Mouse (Mus musculus): ENCODE measurements around the gene Fzd2.
"Not testable (repeated sequence)": the region's sequence is repeated elsewhere in the genome, so short reads cannot be mapped to it uniquely, and the experiment has no call there.

Gene Fzd2

DNA sequence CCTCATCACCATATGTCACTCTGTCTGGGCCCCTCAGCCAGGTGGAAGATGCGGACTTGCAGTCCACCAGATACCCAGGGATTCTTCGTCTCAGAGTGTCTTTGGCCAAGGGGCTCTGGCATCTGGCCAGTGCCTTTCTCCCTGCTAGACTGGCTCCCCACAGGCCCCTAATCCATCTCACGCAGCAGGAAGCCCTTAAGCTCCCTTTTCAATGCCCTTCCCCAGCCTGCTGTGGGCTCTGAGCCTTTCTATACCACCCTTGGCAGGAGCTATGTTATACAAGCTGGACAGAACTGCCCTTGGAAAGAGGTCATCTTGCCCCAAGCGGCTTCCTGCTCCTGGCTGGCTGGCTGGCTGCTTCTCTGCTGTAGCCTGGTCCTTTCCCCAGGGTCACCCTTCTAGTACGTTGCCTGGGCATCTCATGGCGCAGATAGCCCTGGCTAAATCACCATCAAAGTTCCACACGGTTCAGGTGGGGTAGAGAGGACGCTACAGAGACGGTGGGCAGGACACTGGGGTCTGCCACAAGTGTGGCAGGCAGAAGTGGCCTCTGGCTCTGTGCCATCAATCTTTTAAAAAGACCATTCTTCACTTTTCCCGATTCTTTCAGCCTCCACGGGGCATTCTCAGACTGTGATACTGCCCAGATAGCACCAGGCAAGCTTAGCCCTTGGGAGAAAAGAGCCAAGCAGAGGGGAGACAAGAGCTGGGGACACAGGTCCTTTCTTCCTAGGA, 22.7 kb upstream of the Fzd2 start:
- peak; percentile 87 for DNase-seq

DNA sequence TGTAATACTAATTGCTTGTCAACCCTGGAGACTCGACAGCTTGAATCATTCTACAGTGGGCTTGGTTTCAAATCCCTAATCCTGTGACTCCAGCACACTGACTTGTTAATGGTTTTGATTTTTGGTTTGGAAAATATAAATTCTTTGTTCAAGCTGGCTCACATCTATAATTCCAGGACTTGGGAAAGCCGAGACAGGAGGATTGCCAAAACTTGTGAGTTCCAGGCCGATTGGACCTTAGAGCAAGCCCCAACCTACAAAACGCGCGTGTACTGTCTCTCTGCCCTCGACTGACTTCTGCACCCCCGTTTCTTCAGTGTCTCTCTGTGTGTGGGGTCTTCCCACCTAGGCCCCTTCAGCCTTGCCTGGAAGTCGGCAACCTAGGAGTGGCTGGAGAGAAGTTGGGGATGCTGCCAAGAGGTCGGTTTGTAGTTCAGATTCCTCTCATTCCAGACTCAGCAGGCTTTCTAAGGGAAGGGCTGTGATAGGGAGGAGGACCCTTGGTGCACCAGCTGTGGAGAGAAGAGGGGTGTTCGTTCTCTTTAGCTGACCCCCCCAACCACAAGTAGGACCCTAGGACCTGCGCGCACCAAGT, 22.1 kb upstream of the Fzd2 start:
- DNase-seq, result no peak

DNA sequence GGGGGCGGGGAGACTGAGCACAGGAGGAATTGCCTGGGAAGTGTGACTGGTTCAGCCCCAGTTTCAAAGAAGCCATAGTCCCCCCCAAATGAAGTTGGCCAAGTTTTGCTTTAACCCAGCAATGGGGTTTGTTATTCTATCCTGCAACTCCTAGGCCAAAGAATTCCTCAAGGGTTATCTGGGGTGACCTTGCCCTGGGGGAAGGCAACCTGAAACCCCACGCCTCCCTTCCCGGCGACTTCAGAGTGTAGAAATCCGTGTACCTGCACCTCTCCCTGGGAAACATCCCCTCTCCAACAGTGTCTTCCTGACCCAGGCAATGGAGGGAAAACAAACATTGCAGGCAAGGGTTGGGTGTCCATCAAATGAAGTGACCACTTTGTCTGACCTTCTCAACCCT, 21.5 kb upstream of the Fzd2 start:
- no peak for DNase-seq

DNA sequence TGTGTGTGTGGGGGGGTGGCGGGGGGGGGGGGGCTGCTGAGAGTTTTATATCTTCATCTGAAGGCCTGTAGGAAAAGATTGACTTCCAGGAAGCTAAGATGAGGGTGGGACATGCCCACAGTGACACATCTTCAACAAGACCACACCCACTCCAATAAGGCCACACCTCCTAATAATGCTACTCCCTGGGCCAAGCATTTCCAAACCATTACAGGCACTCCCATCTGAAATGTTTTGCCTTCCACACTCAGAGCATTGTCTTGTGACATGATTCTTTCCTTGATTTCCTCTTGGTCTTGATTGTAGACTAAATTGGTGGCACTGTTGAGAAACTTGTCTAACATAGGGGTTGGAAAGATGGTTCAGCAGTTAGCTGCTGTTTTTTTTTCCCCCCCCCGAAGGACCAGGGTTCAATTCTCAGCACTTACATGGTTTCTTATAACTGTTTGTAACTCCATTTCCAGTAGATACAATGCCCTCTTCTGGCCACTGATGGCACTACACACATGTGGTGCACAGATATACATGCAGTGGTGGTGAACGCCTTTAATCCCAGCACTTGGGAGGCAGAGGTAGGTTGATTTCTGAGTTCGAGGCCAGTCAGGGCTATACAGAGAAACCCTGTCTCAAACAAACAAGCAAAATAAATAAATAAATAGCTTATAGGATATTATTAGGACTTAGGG, 17.6 kb upstream of the Fzd2 start:
- no peak for DNase-seq

DNA sequence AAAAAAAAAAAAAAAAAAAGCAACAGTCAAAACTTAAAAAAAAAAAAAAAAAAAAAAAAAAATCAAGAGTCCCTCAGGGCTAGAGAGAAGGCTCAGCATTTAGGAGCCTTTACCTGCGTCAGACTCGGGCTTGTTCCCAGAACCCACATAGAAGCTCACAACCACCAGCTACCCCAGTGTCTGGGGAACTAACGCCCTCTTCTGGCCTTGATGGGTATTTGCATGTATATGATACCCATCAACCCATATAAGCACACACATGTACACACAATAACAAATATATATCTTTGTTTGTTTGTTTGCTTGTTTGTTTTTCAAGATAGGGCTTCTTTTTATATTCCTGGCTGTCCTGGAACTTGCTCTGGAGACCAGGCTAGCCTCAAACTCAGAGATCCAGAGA, 16.6 kb upstream of the Fzd2 start:
- DNase-seq, result no peak

DNA sequence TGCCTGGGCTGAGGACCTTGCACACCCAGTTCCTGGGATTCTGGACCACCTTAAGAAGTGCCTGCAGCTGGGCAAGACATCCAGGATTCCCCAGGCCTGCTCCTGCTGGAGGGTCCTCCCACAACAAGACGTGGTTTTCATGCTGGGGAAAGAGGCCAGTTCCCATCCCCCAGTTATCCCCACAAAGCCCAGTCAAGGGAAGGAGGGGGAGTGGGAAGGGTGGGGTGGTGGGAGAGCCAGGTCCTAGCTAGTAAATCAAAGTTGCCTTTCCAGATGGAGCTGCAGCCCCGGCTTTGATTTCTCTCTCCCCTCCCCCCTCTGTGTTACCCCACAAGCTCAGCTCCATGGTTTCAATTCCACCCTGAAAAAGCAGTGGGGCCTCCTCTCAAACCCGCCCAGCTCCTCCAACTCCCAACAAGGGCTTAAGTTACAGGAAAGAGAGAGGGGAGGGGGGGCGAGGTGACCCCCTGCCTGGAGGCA, 8.8 kb upstream of the Fzd2 start:
- DNase-seq, result peak; percentile 37

DNA sequence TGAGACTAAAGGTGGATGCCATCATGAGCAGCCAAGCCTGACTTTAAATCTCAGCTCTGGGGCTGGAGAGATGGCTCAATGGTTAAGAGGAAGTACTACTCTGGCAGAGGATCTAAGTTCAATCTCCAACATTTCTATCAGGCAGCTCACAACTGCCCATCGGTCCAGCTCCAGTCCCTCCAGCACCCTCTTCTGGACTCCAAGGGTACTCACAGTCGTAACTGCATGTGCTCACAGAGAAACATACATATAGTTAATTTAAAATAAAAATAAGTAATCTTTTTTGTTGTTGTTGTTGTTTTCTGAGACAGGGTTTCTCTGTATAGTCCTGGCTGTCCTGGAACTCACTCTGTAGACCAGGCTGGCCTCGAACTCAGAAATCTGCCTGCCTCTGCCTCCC, 4.3 kb upstream of the Fzd2 start:
- peak; percentile 46 for DNase-seq

DNA sequence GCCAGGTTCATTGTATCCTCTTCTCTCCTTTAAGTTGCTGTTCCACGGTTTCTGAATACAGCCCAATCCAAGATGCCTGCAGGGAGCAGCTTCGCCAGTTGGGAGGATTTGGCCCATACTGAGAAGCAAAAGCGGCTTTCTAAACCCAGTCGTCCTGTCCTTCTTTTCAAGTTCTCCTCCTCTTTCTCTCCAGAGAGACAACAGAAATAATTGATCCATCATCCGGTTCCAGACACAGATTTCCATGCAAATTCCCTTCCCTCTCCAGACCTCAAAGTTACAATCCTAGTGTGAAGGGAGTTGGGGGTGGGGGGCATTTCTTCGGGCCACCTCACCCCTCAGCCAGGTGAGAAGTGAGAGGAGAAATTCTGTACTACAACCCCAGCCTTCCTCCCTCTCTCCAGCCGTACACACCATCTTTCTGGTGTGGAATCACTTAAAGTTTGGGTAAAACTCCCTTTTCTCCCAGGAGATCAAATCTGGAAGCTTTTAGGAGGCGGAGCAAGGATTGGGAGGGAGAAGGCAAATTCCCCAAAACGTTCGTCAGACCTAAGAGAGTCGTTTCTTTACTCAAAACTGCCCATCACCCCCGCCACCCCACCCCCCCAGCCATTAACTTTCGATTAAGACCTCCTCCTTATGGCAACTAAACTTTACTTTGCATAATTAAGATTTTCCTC, 1.2 kb upstream of the Fzd2 start:
- DNase-seq, result no peak

DNA sequence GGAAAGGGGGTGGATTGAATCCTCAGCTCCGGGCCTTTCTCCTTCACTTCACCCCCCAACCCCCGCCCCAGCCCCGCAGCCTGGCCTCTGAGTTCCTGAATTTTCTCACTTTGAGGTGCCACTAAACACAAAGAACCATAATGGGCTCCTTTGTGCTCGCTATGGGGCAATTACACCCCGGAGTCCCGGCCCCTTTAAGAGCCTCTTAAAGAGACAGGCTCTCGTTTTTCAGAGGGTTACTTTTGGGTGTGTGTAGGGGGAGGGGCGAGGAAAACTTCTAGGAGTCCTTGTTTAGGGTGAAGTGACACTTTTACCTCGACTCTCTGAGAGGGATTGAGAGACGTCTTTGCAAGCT, 723 bp upstream of the Fzd2 start:
- DNase-seq, result peak; percentile 85

DNA sequence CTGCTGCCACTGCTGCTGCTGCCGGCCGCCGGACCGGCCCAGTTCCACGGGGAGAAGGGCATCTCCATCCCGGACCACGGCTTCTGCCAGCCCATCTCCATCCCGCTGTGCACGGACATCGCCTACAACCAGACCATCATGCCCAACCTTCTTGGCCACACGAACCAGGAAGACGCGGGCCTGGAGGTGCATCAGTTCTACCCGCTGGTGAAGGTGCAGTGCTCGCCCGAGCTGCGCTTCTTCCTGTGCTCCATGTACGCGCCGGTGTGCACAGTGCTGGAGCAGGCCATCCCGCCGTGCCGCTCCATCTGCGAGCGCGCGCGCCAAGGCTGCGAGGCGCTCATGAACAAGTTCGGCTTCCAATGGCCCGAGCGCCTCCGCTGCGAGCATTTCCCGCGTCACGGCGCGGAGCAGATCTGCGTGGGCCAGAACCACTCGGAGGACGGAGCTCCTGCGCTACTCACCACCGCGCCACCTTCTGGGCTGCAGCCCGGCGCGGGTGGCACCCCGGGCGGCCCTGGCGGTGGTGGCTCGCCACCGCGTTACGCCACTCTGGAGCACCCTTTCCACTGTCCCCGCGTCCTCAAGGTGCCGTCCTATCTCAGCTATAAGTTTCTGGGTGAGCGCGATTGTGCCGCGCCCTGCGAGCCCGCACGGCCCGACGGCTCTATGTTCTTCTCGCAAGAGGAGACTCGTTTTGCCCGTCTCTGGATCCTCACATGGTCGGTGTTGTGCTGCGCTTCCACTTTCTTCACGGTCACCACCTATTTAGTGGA, 769 bp downstream of the Fzd2 start:
- DNase-seq, result peak; percentile 71

DNA sequence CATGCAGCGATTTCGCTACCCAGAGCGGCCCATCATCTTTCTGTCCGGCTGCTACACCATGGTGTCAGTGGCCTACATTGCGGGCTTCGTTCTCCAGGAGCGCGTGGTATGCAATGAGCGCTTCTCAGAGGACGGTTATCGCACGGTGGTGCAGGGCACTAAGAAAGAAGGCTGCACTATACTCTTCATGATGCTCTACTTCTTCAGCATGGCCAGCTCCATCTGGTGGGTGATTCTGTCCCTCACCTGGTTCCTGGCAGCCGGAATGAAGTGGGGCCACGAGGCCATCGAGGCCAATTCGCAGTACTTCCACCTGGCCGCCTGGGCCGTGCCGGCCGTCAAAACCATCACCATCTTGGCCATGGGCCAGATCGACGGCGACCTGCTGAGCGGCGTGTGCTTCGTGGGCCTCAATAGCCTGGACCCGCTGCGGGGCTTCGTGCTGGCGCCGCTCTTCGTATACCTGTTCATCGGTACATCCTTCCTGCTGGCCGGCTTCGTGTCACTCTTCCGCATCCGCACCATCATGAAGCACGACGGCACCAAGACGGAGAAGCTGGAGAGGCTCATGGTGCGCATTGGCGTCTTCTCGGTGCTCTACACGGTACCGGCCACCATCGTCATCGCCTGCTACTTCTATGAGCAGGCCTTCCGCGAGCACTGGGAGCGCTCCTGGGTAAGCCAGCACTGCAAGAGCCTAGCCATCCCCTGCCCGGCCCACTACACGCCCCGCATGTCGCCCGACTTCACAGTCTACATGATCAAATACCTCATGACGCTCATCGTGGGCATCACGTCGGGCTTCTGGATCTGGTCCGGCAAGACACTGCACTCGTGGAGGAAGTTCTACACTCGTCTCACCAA, 1.6 kb downstream of the Fzd2 start:
- peak; percentile 51 for DNase-seq

DNA sequence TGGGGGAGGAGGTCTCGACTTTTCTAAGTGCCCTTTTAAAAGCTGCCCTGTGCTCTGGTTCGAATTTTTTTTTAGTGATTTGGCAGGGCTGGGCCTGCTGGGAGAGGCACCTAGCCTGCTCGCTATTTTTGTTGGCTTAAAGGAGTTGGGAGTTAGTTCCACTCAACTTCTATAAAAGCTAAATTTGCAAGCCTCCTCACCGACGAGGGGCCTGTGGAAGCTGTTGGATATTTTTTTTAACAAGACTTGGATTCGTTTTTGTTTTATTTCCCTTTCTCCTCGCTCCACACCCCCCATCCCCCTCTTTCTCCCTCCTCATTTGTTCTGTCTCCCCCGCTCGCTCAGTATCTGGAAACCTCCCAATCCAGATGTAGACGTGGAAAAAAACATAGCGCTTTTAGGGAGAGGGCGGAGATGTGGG, 2.6 kb downstream of the Fzd2 start:
- no peak for DNase-seq

DNA sequence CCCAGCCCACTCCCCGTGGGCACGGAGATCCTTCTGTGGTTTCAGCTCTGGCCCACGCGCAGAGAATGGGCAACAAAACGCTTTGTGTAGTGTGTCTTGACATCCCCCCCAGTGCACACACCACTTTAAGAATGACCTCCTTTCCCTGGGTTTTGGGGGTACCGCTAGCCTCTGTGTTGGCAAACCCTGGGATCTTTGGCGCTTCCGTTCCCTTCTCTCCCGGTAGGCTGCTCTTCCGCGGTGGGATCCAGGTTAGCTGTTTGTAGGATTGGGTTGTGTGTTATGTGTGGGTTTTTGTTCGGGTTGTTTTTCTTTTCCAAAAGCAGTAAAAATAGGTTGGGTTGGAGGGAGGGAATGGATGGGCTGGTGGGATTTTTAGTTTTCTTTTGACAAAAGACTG, 3.0 kb downstream of the Fzd2 start:
- not testable (repeated sequence) for DNase-seq

DNA sequence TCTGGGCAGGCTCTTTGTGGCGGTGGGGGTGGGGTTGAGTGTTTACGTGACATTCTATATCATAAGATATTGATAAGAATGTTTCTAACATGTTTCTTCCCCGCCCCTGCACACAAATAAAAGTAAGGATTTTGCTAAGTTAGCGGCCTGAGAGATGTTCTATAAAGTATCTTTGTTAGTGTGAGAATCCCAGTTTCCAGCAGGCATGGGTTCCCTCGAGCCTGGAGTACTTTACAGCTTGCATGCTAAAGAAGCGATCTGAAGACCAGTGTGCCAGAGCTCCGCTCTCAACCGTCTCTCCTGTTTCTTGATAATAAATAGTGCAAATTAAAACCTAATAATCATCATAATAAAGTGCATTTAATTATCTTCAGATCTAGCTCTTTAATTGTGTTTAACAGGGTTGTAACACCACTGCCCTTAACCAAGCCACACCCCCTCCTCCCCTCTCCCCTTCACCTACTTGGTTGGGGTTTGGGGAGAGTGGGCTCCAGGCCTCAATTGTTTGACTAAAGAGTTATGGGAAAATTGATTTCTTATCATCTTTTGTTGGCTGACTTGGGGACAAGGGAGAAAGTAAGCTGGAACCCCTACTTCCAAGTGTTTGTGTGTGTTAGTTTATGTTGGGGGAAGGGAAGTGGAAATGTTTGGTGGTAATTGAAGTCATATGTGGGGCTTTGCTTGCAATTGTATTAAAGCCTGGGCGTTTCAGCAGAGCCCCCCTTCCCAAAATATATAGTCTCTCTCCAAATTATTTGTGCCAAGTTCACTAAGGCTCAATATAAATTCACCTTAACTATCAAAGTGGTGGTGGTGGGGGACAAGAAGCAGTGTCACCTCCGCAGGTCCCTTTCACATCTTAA, 3.7 kb downstream of the Fzd2 start:
- no peak for DNase-seq

DNA sequence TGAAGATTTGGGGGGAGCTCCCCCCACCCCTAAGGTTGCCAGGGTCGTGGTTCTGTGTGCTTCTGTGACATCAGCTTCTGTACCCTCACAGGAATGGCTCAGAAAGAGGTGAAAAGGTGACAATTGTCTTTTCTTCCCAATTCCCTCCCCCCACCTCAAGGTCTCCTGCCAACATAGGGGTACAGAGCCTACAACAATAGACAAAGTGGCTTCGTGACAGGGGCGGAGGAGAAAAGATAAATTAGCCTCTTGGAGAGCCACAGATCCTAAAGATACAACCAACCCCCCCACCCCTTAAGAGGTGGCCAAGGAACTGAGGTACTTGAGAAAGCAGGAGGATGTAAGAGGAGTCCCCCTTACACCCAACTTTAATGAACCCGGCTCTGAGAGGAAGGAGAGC, 4.5 kb downstream of the Fzd2 start:
- no peak for DNase-seq

DNA sequence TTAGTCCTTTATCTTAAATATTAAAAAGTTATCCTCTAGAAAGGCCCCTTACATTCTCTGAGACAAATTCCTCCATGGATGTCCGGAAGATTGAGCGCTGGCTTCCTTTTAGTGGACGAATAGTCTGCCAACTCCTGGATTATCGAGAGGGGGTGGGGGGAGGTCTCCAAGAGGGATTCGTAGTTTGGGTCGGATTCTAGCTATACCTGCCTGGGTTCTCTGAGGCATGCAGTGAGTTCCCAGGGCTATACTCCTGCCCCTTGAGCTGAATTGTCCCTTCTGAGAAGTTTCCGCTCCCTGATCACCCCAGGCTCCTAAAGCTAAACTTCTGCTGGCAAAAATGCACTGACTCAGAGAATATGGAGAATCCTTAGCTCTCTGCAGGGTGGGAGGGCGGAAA, 5.3 kb downstream of the Fzd2 start:
- DNase-seq, result no peak

DNA sequence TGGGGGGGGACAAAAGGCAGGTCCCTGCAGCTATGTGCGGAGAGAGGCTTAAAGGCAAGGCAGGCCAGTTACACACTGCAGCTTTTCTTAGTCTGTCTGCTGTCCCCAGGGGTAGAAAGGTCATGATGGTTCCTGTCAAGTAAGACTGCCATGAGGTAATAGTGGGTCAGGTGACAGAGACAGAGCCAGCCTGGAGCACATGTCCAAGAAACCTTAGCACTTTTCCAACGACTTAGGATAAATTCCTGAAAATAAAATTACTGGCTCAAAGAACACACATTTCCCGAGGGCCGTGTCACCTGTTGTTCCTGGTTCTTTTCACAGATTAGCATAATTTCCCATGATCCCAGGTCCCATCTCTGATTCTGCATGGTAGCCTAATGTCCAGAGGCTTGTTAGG, 6.1 kb downstream of the Fzd2 start:
- DNase-seq, result no peak

DNA sequence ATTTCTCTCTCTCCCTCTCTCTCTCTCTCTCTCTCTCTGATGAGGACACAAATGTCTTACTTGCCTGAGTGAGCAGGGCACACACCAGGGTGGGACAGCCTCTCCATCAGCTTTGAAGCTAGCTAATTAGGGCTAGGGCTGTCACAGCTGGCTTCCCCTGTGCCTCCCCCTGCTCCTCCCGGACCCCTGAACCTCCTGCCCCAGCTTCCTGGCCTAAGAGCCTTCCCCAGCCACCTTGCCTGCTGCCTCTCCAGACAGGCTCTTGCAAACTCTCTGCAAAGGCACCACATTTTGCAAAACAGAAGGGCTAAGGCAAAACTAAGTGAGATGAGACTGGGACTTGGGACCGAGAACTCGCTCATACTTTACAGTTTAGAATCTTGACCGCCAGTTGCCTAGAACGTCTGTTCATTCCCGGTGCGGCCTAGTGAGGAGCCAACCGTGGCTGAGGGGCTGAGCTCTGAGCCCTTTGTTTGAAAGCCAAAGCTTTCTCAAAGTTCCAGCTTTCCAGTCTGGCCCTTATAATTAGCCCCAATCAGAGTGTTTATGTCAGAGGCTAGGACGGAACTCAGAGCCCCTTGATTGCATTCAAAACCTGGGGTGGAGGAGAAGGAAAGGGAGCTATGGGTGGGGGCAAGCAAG, 6.6 kb downstream of the Fzd2 start:
- DNase-seq, result peak; percentile 72

DNA sequence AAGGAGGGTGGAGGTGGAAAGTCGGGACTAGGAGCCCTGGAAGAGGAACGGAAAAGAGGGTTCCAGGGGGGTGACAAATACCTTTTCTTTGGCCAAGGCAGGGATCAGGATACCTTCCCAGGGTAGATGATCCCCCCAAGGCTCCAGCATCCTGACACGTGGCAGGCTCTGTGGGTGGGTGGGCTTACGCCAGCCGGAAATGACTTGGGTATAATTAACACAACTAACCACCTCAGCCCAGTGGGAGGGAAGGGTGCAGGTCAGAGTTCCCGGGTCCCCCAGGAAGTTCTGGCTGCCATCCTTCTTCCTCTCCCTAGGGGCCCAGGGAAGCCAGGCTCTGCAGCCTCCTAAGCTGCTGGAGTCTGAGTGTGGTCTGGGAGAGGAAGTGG, 7.1 kb downstream of the Fzd2 start:
- no peak for DNase-seq

DNA sequence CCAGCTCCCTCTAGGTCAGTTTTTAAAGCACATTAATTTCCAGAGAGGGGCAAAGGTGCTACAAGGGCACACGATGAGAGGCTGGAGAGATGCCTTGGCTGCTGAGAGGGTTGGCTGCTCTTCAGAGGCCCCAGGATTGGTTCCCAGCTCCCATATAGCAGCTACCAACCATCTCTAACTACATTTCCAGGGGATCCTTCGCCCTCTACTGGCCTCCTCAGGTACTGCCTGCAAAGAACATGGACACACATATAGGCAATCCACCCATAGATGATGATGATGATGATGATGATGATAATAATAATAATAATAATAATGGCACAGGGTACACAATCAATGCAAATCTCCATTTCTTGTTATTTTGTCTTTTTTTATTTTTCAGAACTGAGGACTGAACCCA, 15.3 kb downstream of the Fzd2 start:
- no peak for DNase-seq
